ENCODE assay signal across 8 mouse cellular contexts in genomic region chr2:155817301-155818245, GRCm38 (mm10). TPM values are rescaled to one million over a fixed set of nuclear protein-coding genes. Genes with fewer than 3 reads are reported as not detected.
DNase-seq lines count a peak whose midpoint lies in the region; ATAC-seq and TF ChIP-seq lines count a peak whose summit lies in the region.

No protein-coding gene starts in this region.

- no peak overlapping the region for H3K4me3 ChIP-seq in forebrain, embryonic 12.5 days (replicated peaks)
- H3K4me3 ChIP-seq in forebrain, embryonic 15.5 days, result no peak overlapping the region
- peak overlapping the region; percentile 54; the same call in 1 of the 2 replicates for H3K4me3 ChIP-seq in cortical plate, adult 2 months (ENCODE audit: insufficient read depth, low read length)
- peak overlapping the region; percentile 58 for H3K4me3 ChIP-seq in hindbrain, embryonic 16.5 days (ENCODE audit: low read length)
- peak overlapping the region; percentile 54 for H3K4me3 ChIP-seq in neural tube, embryonic 15.5 days (replicated peaks)

- TF ChIP-seq CTCF in cortical plate, adult 2 months (IDR thresholded peaks at IDR 0.05; ENCODE audit: extremely low read depth, insufficient read depth, low read length), result no peak

- peaks cover 22% of the 10 kb centered on the region for H3K4me1 ChIP-seq in forebrain, embryonic 12.5 days
- H3K4me1 ChIP-seq in forebrain, embryonic 15.5 days, result peaks cover 20% of the 10 kb centered on the region
- H3K4me1 ChIP-seq in cortical plate, adult 2 months (ENCODE audit: control insufficient read depth, insufficient read depth, low read length), result peaks cover 3% of the 10 kb centered on the region; the same call in 1 of the 2 replicates
- H3K4me1 ChIP-seq in hindbrain, embryonic 16.5 days (ENCODE audit: control insufficient read depth, insufficient read depth, low read depth, low read length), result peaks cover 12% of the 10 kb centered on the region
- peaks cover 29% of the 10 kb centered on the region for H3K4me1 ChIP-seq in neural tube, embryonic 15.5 days

- H3K27me3 ChIP-seq in forebrain, embryonic 12.5 days, result no peaks in the 10 kb centered on the region
- no peaks in the 10 kb centered on the region for H3K27me3 ChIP-seq in forebrain, embryonic 15.5 days
- no peaks in the 10 kb centered on the region for H3K27me3 ChIP-seq in hindbrain, embryonic 16.5 days (replicated peaks; ENCODE audit: control insufficient read depth, insufficient read depth, low read length)
- H3K27me3 ChIP-seq in neural tube, embryonic 15.5 days (replicated peaks), result no peaks in the 10 kb centered on the region

- H3K4me2 ChIP-seq in forebrain, embryonic 12.5 days, result peak overlapping the region; percentile 82; the same call in 1 of the 2 replicates
- H3K4me2 ChIP-seq in forebrain, embryonic 15.5 days (replicated peaks), result no peak overlapping the region
- peak overlapping the region; percentile 93 for H3K4me2 ChIP-seq in hindbrain, embryonic 16.5 days (ENCODE audit: low read length)
- H3K4me2 ChIP-seq in neural tube, embryonic 15.5 days, result peak overlapping the region; percentile 81

- H3K36me3 ChIP-seq in forebrain, embryonic 12.5 days (replicated peaks), result peaks cover 28% of the 10 kb centered on the region
- peaks cover 39% of the 10 kb centered on the region for H3K36me3 ChIP-seq in forebrain, embryonic 15.5 days
- H3K36me3 ChIP-seq in hindbrain, embryonic 16.5 days (ENCODE audit: control insufficient read depth, insufficient read depth, low read length), result peaks cover 12% of the 10 kb centered on the region; the same call in 1 of the 2 replicates
- H3K36me3 ChIP-seq in neural tube, embryonic 15.5 days, result peaks cover 45% of the 10 kb centered on the region

- WGBS in forebrain, embryonic 12.5 days, result 83% methylated on average over 10 of the region's 10 CpGs
- 78% methylated on average over 10 of the region's 10 CpGs for WGBS in forebrain, embryonic 15.5 days
- WGBS in hindbrain, embryonic 16.5 days, result 81% methylated on average over 10 of the region's 10 CpGs
- 79% methylated on average over 10 of the region's 10 CpGs for WGBS in neural tube, embryonic 15.5 days

- TF ChIP-seq POLR2A in cortical plate, adult 2 months (IDR thresholded peaks at IDR 0.05; ENCODE audit: extremely low read depth, insufficient read depth, low read length), result peak; percentile 3; the same call in 1 of the 2 replicates

- ATAC-seq in forebrain, embryonic 12.5 days (ENCODE audit: low FRiP score), result no peak
- no peak for ATAC-seq in forebrain, embryonic 15.5 days (replicated peaks)
- no peak for ATAC-seq in hindbrain, embryonic 16.5 days
- no peak for ATAC-seq in neural tube, embryonic 15.5 days (ENCODE audit: low FRiP score)

- DNase-seq in 416B (ENCODE audit: low read depth), result peak; percentile 36
- no peak for DNase-seq in spleen, postnatal 14 days (ENCODE audit: low spot score in 2 of 2)
- no peak for DNase-seq in spleen, adult 12 weeks (ENCODE audit: low spot score)

- H3K9me3 ChIP-seq in forebrain, embryonic 12.5 days, result no peaks in the 10 kb centered on the region
- no peaks in the 10 kb centered on the region for H3K9me3 ChIP-seq in forebrain, embryonic 15.5 days
- no peaks in the 10 kb centered on the region for H3K9me3 ChIP-seq in hindbrain, embryonic 16.5 days (ENCODE audit: control insufficient read depth, low read length)
- no peaks in the 10 kb centered on the region for H3K9me3 ChIP-seq in neural tube, embryonic 15.5 days (replicated peaks)

- H3K27ac ChIP-seq in forebrain, embryonic 12.5 days, result no peak overlapping the region
- H3K27ac ChIP-seq in forebrain, embryonic 15.5 days (replicated peaks), result no peak overlapping the region
- no peak overlapping the region for H3K27ac ChIP-seq in cortical plate, adult 2 months (ENCODE audit: insufficient read depth, low read length)
- H3K27ac ChIP-seq in hindbrain, embryonic 16.5 days (ENCODE audit: low read depth, low read length), result no peak overlapping the region
- H3K27ac ChIP-seq in neural tube, embryonic 15.5 days (replicated peaks), result peak overlapping the region; percentile 88; the same call in 1 of the 2 replicates

- H3K9ac ChIP-seq in forebrain, embryonic 12.5 days, result no peak overlapping the region; the same call in 1 of the 2 replicates
- H3K9ac ChIP-seq in forebrain, embryonic 15.5 days (replicated peaks), result no peak overlapping the region
- peak overlapping the region; percentile 80 for H3K9ac ChIP-seq in hindbrain, embryonic 16.5 days (ENCODE audit: low read depth, low read length)
- H3K9ac ChIP-seq in neural tube, embryonic 15.5 days (replicated peaks), result peak overlapping the region; percentile 77

RNA-seq across cellular contexts. Expression of gene BC029722, which starts 1.7 kb away (rescaled TPM):
- polyA plus RNA-seq in forebrain, embryonic 12.5 days (2016; fragmentation: Nextera tagmentation; extraction: Ambion mirVana), result 12.0 and 13.4 TPM in 2 replicates
- polyA plus RNA-seq in forebrain, embryonic 15.5 days (2015; fragmentation: Nextera tagmentation; extraction: Ambion mirVana), result 30.5 and 32.5 TPM in 2 replicates
- polyA plus RNA-seq in cortical plate, adult 2 months (2012; rRNA removed), result 90.6 and 93.4 TPM in 2 replicates
- polyA plus RNA-seq in hindbrain, embryonic 16.5 days (2015; fragmentation: Nextera tagmentation; extraction: Ambion mirVana), result 43.6 and 47.5 TPM in 2 replicates
- polyA plus RNA-seq in neural tube, embryonic 15.5 days (2015; fragmentation: Nextera tagmentation; extraction: Ambion mirVana), result 44.9 and 45.3 TPM in 2 replicates

RNA-seq across cellular contexts. Expression of gene Eif6, which starts 9.2 kb away (rescaled TPM):
- polyA plus RNA-seq in forebrain, embryonic 12.5 days (2016; fragmentation: Nextera tagmentation; extraction: Ambion mirVana), result 159 and 160 TPM in 2 replicates
- 159 and 160 TPM in 2 replicates for polyA plus RNA-seq in forebrain, embryonic 15.5 days (2015; fragmentation: Nextera tagmentation; extraction: Ambion mirVana)
- 69.2 and 71.0 TPM in 2 replicates for polyA plus RNA-seq in cortical plate, adult 2 months (2012; rRNA removed)
- 151 TPM in 2 replicates for polyA plus RNA-seq in hindbrain, embryonic 16.5 days (2015; fragmentation: Nextera tagmentation; extraction: Ambion mirVana)
- 153 and 171 TPM in 2 replicates for polyA plus RNA-seq in neural tube, embryonic 15.5 days (2015; fragmentation: Nextera tagmentation; extraction: Ambion mirVana)

RNA-seq across cellular contexts. Expression of gene Fam83c, which starts 17.1 kb away (rescaled TPM):
- 0.50 and 0.68 TPM in 2 replicates for polyA plus RNA-seq in forebrain, embryonic 12.5 days (2016; fragmentation: Nextera tagmentation; extraction: Ambion mirVana)
- polyA plus RNA-seq in forebrain, embryonic 15.5 days (2015; fragmentation: Nextera tagmentation; extraction: Ambion mirVana), result 0.57 and 0.61 TPM in 2 replicates
- not detected in 2 replicates for polyA plus RNA-seq in cortical plate, adult 2 months (2012; rRNA removed)
- polyA plus RNA-seq in hindbrain, embryonic 16.5 days (2015; fragmentation: Nextera tagmentation; extraction: Ambion mirVana), result 0.41 and 0.61 TPM in 2 replicates
- 0.52 and 0.72 TPM in 2 replicates for polyA plus RNA-seq in neural tube, embryonic 15.5 days (2015; fragmentation: Nextera tagmentation; extraction: Ambion mirVana)

RNA-seq across cellular contexts. Expression of gene Mmp24, which starts 42.4 kb away (rescaled TPM):
- polyA plus RNA-seq in forebrain, embryonic 12.5 days (2016; fragmentation: Nextera tagmentation; extraction: Ambion mirVana), result 3.4 and 4.4 TPM in 2 replicates
- polyA plus RNA-seq in forebrain, embryonic 15.5 days (2015; fragmentation: Nextera tagmentation; extraction: Ambion mirVana), result 13.1 TPM in 2 replicates
- polyA plus RNA-seq in cortical plate, adult 2 months (2012; rRNA removed), result 33.8 and 34.2 TPM in 2 replicates
- polyA plus RNA-seq in hindbrain, embryonic 16.5 days (2015; fragmentation: Nextera tagmentation; extraction: Ambion mirVana), result 16.0 and 16.8 TPM in 2 replicates
- polyA plus RNA-seq in neural tube, embryonic 15.5 days (2015; fragmentation: Nextera tagmentation; extraction: Ambion mirVana), result 13.6 and 16.2 TPM in 2 replicates

Comparison
In these comparisons a context has a peak if more than half of its experiments do, and no peak if none do; other contexts are left out.
1. H3K4me3 ChIP-seq: peak in cortical plate, adult 2 months (single experiment), hindbrain, embryonic 16.5 days (single experiment) and neural tube, embryonic 15.5 days (single experiment); none in forebrain, embryonic 12.5 days (single experiment) and forebrain, embryonic 15.5 days (single experiment).
2. H3K9ac ChIP-seq: peak in hindbrain, embryonic 16.5 days (single experiment) and neural tube, embryonic 15.5 days (single experiment); none in forebrain, embryonic 12.5 days (single experiment) and forebrain, embryonic 15.5 days (single experiment).